Mouse (Mus musculus) megakaryocyte progenitor cell, adult 5-6 weeks (primary cell): ENCODE measurements around the gene Smg9. TPM values are rescaled to one million over a fixed set of nuclear protein-coding genes. Genes with fewer than 3 reads are reported as not detected.
"Not testable (repeated sequence)": the region's sequence is repeated elsewhere in the genome, so short reads cannot be mapped to it uniquely, and the experiment has no call there.

Experiments used
- ATAC-seq: replicated peaks from 2 replicates; pipeline ENCODE4 v1.8.0; 2016; ENCODE audit warnings: mild to moderate bottlenecking, moderate TSS enrichment, inconsistent platforms; ENCODE audit not compliant: poor library complexity
- total RNA-seq, 2 experiments: library from RNA; stranded (forward) in 1 of 2; stranded (reverse) in 1 of 2; fragments of 157-497, 149-512 nt in 1 of 2; fragments of 200-1000 nt in 1 of 2; gene quantifications; 2 replicates each; pipeline versions ENCODE4 v1.2.3 to v1.2.4; 2015 to 2017

The Smg9 gene
- total RNA-seq, 2 experiments from 2014 or later: 16.0 to 18.1 TPM

DNA sequence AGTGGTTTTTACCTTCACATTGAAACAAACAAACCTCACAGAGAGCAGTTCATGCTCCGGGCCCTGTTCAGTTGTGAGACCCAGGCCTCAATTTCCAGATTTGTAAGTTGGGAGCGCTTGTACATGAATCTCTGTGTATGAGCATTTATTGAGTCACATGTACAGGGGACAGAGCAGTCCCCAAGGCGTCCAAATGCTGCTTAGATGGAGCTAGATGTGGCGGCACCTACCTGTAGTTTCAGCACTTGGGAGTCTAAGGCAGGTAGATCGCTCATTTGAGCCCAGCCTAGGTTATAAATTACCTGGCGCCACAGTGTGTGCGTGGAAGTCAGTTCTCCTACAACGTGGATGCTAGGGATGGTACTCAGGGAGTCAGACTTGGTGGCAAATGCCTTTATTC lies 23.0 kb upstream of the Smg9 start:
- no peak for ATAC-seq

DNA sequence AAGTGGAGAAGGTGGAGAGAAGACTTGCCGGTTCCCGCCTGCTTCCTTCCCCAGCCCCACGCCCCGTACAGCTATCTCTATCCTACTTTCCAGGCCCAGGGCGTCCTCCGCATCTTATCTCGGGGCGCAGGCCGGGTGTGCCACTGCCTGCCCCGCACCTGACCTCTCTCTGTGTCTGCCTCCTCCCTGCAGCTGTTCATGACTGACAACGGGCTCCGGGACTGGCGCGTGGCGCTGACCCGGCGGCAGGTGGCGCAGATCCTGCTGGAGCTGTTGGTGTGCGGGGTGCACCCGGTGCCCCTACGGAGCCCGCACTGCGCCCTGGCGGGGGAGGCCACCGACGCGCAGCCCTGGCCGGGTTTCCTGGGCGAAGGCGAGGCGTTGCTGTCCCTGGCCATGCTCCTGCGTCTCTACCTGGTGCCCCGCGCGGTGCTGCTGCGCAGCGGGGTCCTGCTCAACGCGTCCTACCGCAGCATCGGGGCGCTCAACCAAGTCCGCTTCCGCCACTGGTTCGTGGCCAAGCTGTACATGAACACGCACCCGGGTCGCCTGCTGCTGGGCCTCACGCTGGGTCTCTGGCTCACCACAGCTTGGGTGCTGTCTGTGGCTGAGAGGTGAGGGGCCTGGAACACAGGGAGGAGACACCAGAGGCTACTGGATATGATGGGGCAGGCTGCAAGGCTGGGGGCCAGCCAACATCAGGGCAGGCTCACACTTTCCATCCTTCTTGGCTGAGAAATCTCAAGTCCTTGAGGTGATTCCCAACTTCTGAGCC lies 22.1 kb upstream of the Smg9 start:
- ATAC-seq: peak; percentile 69

DNA sequence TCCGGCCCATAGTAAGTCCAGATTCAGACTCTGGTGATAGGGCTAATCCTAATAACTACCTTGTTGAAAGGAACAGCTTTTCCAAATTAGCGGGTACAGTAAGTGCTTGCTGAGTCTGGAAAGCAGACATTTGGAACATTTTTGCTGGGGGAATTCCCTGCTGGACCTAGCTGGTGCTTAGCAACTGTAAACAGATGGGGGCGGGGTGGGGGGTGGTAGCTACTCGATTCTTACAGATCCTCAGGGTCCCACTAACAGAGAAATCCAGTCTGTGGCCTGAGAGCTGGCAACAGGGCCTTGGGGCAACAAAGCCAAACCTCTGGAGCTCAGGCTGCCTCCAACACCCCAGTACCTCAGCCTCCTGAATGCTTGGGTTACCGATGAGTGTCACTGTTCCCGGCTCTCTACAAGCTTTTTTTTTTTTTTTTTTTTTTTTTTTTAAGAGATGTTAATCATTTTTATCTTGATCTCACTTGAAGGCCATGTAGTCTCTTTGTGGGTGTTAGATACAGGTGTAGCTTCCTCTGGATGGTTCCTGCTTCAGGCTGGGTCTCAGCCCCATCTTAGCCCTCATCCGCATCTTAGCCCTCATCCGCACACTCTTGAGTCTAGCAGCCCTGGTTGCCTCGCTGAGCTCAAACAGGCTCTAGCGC lies 21.2 kb upstream of the Smg9 start:
- no peak for ATAC-seq

DNA sequence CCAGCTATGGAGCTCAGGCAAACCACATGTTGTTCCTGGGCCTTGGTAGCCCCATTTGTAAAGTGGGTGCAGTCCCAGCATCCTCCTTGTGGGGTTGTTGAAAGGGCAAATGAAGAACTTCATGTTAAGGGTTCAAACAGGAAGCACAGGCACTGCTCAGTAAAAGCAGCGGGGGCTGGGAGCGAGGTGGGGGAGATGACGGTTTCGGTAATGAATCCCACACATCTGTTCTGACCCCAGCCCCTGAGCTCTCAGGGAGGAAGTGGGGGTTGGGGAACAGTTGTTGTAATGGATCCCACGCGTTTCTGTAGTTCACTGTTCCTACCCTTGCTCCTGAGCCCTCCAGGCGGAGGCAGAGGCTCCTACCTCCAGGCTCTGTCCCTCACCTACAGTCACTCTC lies 19.5 kb upstream of the Smg9 start:
- ATAC-seq: peak; percentile 17

DNA sequence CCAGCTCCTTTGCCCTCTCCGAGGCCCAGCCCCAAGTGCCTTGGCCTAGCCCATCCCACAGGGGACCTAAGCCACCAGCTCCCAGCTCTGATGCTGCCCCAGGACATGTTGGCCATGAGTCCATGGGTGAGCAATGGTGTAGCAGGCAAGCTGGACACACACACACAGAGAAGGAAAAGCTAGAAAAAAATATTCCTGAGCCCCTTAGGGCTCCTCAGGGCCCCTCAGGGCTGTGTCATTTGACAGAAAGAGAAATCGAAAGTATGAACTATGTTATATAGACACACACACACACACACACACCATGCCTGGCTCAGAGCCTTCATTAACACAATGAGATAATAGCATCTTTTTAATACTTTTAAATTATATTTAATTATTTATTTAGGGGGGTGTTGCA lies 19.0 kb upstream of the Smg9 start:
- no peak for ATAC-seq

DNA sequence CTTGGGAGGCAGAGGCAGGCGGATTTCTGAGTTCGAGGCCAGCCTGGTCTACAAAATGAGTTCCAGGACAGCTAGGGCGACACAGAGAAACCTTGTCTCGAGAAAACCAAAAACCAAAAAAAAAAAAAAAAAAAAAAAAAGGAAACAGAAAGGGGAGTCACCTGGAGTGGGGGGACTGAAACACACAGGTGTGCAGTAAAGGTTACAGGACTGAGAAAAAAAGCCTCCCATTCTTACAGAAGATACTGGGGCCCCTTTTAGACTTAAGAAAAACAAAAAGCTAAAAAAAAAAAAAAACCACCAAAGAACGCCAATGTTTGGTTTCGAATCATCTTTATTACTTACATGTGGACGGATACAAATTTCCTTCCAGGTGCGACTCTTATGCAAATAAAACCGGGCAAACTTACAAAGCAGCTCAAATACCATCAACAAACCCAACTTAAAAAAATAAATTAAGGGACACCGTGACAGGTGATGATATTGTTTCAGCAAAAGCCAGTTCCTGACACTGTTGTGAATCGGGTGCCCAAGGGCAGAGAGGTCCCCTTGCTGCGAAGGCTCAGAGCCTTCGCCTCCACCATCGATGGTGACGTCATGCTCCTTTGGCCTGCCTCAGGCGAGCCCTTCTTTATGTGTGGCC lies 16.6 kb upstream of the Smg9 start:
- ATAC-seq: no peak

DNA sequence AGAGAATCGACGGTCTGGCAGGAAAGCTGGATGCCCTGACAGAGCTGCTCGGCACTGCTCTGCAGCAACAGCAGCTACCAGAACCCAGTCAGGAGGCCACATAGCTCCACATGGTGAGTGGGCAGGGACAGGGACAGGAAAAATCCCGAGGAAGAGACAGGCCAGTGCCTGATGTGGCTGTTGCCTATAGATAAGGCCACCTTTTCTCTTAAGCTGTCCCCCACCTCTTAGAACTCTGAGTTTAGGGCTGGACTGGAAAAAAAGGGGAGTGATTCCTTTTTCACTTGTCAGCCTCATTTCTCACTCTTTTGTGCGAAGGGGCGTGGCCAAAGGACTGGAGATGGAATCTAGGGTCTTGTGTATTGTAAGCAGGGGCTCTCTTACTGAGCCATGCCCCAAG lies 15.3 kb upstream of the Smg9 start:
- ATAC-seq: 0 out of 2 replicates have a peak, but pooled peaks have one; percentile 5

DNA sequence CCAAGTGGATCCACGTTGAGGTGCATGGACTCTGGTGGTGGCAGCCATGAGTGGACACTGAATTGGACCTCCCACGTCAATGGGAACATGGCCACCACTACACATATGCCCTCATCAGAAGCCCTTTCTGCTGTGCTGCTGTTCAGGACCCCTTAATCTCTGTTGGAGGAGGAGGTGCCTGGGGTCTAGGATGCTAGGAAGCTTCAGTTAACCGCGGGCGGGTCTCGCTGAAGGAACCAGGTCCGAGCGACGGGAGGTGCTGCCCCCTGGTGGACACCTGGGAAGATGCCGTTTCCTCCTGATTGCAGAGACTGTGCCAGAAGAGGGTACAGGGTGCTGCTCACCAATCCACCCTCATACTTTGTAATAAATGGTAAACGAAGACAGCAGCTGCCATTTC lies 14.6 kb upstream of the Smg9 start:
- peak; percentile 40 for ATAC-seq

DNA sequence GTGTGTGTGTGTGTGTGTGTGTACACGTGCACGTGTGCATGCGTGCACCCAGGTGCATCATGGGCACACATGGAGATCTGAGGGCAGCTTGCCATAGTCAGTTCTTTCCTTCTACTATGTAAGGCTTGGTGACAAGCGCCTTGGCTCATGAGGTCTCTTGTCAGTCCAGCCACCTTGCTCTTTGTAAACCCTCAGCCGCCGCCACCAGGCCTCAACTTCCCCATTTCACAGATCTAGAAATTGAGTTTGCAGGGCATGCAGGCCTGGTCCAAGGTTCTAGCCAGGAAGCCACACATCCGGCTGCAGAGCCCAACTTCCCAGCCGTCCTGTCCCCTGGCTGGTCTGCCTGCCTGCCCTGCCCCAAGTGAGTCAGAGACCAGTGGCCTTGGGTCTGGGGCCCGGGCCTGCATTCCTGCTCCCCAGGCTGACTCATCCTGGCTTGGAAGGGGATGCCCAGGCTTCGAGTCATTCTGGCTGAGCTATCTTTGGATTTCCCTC lies 12.3 kb upstream of the Smg9 start:
- peak; percentile 47 for ATAC-seq

DNA sequence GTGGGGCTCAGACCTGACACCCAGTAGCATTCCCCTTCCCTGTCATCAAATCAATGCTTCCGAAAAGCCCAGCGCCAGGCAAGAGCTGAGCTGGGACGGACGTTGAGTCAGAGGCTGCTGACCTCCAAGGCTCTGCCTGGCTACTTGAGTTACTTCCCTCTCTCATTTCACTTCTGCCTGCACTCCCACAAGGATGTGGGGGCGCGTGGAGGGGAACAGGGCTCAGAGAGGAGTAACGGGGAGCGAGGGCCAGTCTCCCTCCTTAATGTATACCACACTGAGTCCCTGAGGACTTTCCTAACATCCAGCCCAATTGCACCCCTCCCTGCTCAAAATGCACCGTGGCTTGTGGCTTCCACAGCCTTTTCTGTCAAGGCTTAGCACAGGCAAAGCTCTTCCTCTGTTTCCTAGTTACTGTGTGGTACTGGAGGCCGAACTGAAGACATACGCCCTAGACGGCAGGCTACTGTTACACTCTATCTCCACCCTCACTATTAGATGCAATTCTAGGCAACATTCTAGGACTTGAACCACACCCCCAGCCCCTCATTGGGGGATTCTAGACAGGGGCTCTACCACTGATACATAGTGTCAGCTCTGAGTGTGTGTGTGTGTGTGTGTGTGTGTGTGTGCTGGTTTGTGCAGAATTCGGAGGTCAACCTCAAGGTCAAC lies 9.8 kb upstream of the Smg9 start:
- peak; percentile 32 for ATAC-seq

DNA sequence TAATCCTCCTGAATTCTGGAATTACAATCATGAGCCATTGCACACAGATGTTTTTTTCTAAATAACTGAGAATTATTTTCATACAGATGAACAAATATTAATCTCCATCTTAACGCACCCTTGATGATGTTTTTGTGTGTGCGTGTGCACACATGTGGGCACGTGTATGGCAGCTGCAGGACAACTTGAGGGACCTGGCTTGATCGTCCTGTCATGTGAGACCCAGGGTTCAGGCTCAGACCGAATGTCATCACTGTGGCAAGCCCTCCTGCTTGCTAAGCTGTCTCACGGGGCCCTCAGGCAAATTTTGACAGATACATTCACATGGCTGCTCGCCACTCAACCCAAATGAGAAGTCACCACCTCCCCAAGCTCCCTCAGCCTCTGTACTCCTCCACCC lies 8.9 kb upstream of the Smg9 start:
- no peak for ATAC-seq

DNA sequence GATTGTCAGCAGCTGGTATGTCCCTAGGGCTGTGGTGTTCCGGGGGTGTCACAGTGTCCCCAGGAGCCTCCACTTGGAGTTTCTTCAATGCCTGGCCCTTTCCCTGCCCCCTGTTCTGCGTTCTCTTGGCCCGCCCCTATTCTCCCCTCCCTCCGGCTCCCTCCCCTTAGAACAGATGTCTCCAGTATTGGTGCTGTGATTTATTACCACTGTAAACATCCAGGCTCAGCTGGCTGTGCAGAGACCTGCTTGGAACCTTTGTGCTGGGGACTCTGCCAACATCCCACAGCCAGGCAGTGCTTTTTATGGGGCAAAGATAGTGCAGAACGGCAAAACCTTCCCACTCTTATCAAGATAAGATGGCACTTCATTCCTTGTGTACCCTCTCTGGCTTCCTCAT lies 8.3 kb upstream of the Smg9 start:
- no peak for ATAC-seq

DNA sequence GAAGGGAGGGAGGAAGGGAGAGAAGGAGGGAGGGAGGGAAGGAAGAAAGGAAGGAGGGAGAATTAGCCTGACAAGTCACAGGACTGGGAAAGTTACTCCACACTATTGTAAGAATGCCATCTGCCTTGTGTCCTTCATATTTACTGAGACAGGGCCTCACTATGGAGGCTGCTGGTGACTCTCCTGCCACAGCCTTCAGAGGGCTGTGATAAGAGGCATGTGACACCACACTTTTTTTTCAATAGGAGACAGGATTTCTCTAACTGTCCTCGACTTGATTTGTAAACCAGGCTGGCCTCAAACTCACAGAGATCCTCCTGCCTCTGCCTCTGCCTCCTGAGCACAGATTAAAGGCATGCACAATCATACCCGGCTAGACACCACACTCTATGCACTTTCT lies 7.7 kb upstream of the Smg9 start:
- no peak for ATAC-seq

DNA sequence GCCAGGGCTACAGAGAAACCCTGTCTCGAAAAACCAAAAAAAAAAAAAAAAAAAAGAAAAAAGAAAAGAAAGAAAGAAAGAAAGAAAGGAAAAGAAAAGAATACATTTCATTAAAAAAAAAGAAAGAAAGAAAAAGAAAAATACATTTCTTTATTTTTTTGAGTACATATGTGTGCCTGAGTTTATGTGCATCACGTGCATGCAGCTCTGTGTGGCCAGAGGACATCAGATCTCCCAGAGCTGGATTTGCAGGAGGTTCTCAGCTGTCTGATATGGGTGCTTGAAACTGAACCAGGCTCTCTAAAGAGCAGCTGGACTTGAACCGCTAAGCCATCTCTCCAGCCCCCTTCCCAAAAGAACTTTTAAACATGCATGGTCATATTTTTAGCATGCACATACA lies 5.4 kb upstream of the Smg9 start:
- peak; percentile 5; the same call in 1 of the 2 replicates for ATAC-seq

DNA sequence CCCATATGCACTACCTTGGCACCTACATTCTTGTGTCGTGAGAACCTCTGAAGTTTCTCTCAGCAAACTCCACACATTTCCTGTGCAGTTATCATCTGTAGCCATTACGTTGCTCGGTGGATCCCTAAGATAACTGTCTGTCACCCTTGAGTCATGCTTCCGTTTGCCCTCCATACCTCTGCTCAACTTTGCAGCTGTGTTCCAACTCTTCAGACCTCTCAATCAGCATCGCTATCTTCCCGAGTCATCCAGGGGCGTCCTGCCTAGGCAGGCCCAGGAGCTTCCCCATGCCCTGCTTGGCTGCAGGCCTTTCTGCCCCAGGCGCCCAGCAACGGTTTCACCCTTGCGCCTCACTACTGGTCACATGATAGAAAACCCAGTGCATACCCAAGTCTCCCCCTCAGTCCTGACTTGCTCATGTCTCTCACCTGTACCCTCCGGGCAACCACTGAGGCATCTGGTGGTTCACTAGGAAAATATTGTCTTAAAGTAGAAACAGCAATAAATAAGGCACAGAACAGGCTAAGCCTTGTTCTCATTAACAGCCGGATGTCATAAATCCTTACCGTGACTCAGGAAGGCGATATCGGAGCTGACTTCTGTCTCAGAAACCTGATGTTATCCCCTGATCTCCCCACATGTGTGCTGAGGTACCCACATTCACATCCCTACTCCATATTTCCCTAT lies 4.8 kb upstream of the Smg9 start:
- ATAC-seq: peak; percentile 49

DNA sequence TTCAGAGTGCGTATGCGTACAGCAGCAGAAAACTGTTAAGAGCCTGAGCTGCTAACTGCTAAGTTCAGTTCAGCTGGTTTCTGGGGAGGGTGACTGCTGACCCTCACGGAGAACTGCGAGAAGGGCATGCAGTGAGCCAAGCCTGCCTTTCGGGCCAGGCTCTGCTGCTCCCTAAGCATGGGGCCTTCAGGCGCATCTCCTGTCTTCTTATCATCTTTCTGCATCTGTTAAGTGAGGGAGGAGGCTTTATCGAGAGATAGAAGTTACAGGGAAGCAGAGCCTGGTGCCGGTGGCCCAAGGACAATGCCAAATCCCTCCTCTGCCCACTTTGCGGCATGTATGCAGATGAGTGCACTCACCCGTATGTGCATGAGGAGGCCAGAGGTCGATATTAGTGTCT lies 2.6 kb upstream of the Smg9 start:
- ATAC-seq: peak; percentile 23

DNA sequence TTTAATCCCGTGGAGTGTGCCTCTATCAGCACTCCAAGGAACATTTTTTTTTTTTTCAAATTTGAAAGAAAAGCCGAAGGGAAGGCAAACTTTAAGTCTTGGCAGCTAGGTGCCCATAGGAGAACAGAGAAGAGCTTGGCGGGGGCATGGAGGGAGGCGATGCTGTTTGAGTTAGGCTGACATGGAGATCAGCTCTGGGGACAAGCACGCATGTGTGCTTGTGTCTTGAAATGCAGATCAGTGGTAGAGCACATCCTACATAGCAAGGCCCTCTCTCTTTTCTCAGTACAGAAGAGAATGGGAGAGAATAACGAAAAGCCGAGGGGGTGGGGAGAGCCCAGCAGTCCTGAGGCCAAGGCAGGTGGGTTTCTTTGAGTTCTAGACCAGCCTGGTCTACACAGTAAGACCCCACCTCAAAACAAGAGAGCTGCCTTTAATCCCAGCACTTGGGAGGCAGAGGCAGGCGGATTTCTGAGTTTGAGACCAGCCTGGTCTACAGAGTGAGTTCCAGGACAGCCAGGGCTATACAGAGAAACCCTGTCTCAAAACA lies 980 bp upstream of the Smg9 start:
- no peak for ATAC-seq

DNA sequence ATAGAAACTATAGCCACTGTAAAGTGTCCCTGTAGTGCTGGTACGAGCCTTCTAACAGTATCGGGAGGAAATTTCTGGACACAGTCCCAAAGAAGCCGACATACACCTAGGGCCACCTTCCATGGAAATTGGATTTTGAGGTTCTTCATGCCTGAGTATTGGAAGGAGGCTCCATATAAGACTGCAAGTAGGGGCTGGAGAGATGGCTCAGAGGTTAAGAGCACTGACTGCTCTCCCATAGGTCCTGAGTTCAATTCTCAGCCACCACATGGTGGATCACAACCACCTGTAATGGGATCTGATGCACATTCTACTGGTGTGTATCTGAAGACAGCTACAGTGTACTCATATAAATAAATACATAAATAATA lies 648 bp downstream of the Smg9 start:
- ATAC-seq: no peak; the same call in 1 of the 2 replicates

DNA sequence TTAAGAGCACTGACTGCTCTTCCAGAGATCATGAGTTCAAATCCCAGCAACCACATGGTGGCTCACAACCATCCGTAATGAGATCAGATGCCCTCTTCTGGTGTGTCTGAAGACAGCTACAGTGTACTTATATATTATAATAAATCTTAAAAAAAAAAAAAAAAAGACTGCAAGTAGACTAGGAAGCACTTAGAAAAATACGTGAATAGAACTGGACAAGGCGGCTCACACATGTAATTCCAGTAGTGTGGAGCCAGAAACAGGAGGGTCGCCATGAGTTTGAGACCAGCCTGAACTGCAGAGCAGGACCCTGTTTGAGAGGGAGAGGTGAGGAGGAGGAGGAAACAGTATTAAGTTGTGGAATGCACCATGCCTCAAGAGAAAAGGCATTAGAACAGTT lies 1.1 kb downstream of the Smg9 start:
- not testable (repeated sequence) for ATAC-seq

DNA sequence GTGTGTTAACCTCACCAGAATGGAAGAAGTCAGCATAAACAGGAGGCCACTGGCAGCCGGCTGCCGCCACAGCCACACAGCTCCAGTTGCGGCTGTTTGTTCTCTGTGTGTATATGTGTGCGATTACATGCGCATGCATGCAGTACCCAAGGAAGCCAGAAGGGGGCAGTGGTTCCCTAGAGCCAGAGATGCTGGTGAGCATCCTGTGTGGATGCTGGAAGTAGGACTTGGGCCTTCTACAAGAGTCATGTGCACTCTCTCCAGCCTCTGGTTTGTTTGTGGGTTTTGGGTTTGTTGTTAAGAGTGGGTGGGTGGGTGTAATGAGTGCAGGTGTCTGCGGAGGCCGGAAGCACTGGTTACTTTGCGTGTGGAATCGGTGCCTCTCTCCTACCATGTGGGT lies 3.4 kb downstream of the Smg9 start:
- no peak for ATAC-seq

DNA sequence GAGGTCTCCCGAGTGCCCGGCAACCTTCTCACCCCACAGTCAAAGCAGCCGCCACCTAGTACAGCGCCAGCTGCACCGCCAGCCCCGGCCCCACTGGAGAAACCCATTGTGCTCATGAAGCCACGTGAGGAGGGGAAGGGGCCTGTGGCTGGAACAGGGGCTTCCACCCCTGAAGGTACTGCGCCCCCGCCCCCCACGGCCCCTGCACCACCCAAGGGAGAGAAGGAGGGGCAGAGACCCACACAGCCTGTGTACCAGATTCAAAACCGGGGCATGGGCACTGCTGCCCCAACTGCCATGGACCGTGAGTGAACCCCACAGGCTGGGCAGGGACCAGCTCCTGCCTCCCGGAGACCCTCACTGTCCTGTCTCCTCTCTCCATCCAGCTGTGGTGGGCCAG lies 6.2 kb downstream of the Smg9 start:
- no peak for ATAC-seq
